Mouse (Mus musculus) cerebellum, adult 2 months (tissue): ENCODE measurements around the gene S100a4.

Experiments
- CTCF ChIP-seq: fragments of 200-500 bp; IDR thresholded peaks from 2 replicates; pipeline ENCODE4 v1.5.1; 2011; ENCODE audit warnings: low read depth, mild to moderate bottlenecking, control low read depth, low read length, moderate library complexity, borderline replicate concordance; ENCODE audit not compliant: insufficient read depth
- POLR2A ChIP-seq: fragments of 200-500 bp; IDR thresholded peaks from 2 replicates; pipeline ENCODE4 v1.6.1; 2011; ENCODE audit warnings: low read length, control low read depth, borderline replicate concordance; ENCODE audit not compliant: insufficient read depth

DNA sequence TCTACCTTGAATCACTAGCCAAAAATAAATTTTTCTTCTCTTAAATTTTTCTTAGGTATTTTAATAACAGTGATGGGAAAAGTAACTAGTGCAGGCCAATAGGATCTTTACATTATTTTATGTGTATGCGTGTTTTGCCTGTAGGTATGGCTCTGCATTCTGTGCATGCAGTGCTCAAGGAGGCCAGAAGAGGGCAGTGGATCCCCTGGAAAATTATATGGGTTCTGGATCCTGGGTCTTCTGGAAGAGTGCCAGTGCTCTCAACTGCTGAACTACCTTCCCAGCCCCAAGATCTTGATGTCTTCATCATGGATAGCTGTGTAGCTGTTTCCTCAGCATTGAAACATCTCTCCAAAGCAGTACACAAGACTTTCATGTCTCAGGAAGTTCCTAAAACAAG is 21.4 kb upstream of the S100a4 start:
- TF ChIP-seq CTCF (no peak), POLR2A (no peak)
